Mouse (Mus musculus) heart, postnatal 0 days (tissue): ENCODE measurements around the gene Crebzf. TPM values are rescaled to one million over a fixed set of nuclear protein-coding genes. Genes with fewer than 3 reads are reported as not detected.

ENCODE experiments used
- ATAC-seq: fragments of 200-750 bp; cut with Nextera tagmentation; 2 replicates; pipeline ENCODE4 v1.8.0; 2017; ENCODE audit warnings: low read depth, moderate number of reproducible peaks, moderate library complexity; ENCODE audit not compliant: insufficient read depth
- DNase-seq: peaks from one replicate; pipeline ENCODE4 v3.0.0-alpha.2; 2016; ENCODE audit warnings: low spot score
- H3K27ac ChIP-seq: fragments of 300-500 bp; sonication (generic); 2 replicates; pipeline ENCODE4 v1.5.1; 2014; ENCODE audit warnings: low read depth, mild to moderate bottlenecking
- H3K27me3 ChIP-seq: fragments of 300-500 bp; sonication (generic); 2 replicates; pipeline ENCODE4 v1.6.1; 2014; ENCODE audit warnings: low read length, mixed read lengths; ENCODE audit not compliant: control insufficient read depth, insufficient read depth
- H3K36me3 ChIP-seq: fragments of 300-500 bp; sonication (generic); replicated peaks from 2 replicates; pipeline ENCODE4 v1.6.1; 2014; ENCODE audit warnings: low read length, mixed read lengths; ENCODE audit not compliant: control insufficient read depth, insufficient read depth
- H3K4me1 ChIP-seq: fragments of 300-500 bp; sonication (generic); 2 replicates; pipeline ENCODE4 v1.6.1; 2014; ENCODE audit warnings: antibody characterized with exemption; ENCODE audit not compliant: control insufficient read depth, insufficient read depth
- H3K4me2 ChIP-seq: fragments of 300-500 bp; sonication (generic); 2 replicates; pipeline ENCODE4 v1.6.1; 2014; ENCODE audit warnings: low read depth, mild to moderate bottlenecking, low read length, moderate library complexity
- H3K4me3 ChIP-seq: fragments of 300-500 bp; sonication (generic); 2 replicates; pipeline ENCODE4 v1.5.1; 2014; ENCODE audit warnings: low read depth, low read length
- H3K9ac ChIP-seq: fragments of 300-500 bp; sonication (generic); replicated peaks from 2 replicates; pipeline ENCODE4 v1.6.1; 2014; ENCODE audit warnings: low read depth, low read length, mixed read lengths
- H3K9me3 ChIP-seq: fragments of 300-500 bp; sonication (generic); replicated peaks from 2 replicates; pipeline ENCODE4 v1.6.1; 2016; ENCODE audit warnings: low read length; ENCODE audit not compliant: control insufficient read depth
- CTCF ChIP-seq: IDR thresholded peaks from 2 replicates; pipeline ENCODE4 v1.5.1; 2016; ENCODE audit warnings: antibody characterized with exemption, control low read depth, low read depth
- EP300 ChIP-seq: IDR thresholded peaks from 2 replicates; pipeline ENCODE4 v1.6.1; 2016; ENCODE audit warnings: antibody characterized with exemption, low read depth
- WGBS: fragments of 180-500 bp; shearing (Covaris S2); extraction: QIAGEN DNeasy Blood & Tissue Kit; methylation state at CpG from one replicate; pipeline ENCODE4 v1.1.7; 2014; 5-methylcytosine and 5-hydroxymethylcytosine counted together
- polyA plus RNA-seq: library from polyadenylated mRNA; unstranded; fragments of >200 nt; fragmentation: Nextera tagmentation; extraction: Ambion mirVana; gene quantifications from 2 replicates; pipeline ENCODE4 v1.2.1, GENCODE M21; 2015
- total RNA-seq: library from RNA; depleted of rRNA; stranded (reverse); fragments of >200 nt; gene quantifications from 2 replicates; pipeline ENCODE4 v1.2.3, GENCODE M21; 2014; ENCODE audit warnings: low replicate concordance; rRNA removed

The Crebzf gene
- 49.3 and 55.3 TPM in 2 replicates for total RNA-seq
- 10.6 and 11.3 TPM in 2 replicates for polyA plus RNA-seq

DNA sequence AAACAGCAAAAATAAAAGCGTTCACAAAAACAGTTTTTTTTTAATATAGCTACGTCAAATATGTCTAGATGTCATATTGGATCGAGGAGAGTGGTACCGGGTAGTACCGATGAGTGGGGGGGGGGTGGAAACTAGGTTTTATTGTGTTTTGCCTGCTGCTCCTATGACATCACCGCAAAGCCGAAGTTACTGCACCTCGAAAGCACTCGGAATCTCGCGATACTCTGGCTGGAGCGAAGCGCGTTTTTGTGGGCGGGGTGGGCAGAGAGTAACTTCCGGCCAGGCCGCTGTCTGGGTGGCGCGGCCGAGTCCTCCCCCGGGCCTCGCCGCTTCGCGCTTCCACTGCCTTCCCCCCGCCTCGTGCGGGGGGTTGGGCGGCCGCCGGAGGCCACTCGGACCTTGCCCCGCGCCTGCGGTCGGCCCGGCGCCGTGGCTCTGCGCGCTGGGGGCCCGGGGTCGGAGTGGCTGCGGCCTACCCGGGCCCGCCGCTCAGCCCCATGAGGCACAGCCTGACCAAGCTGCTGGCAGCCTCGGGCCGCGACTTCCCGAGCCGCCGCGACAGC lies at the start of gene Crebzf:
Crebzf (plus strand) TSS at position 212 of the 563 bp plus-strand sequence.
- H3K4me1 ChIP-seq = peaks cover 10% of the 10 kb centered on the region; the same call in 1 of the 2 replicates
- peak; percentile 96 for TF ChIP-seq EP300
- no peak for TF ChIP-seq CTCF
- ATAC-seq = peak; percentile 95

GRCm38 (mm10) chr7:90395073-90395472 lies 47.5 kb upstream of the Crebzf start:
- no peak for TF ChIP-seq EP300
- H3K9me3 ChIP-seq = no peaks in the 10 kb centered on the region
- H3K4me1 ChIP-seq = peaks cover 14% of the 10 kb centered on the region; the same call in 1 of the 2 replicates
- H3K4me2 ChIP-seq = no peak overlapping the region
- no peak for DNase-seq
- no peaks in the 10 kb centered on the region for H3K36me3 ChIP-seq
- H3K27ac ChIP-seq = no peak overlapping the region
- no peak overlapping the region for H3K4me3 ChIP-seq
- no peaks in the 10 kb centered on the region for H3K27me3 ChIP-seq
- no peak for ATAC-seq
- WGBS = 25% methylated on average over 4 of the region's 4 CpGs
- no peak overlapping the region for H3K9ac ChIP-seq

More for the DNA sequence above, at the start of gene Crebzf:
- Histone ChIP-seq H3K27ac (peak within 1 kb of the TSS; percentile 100), H3K4me3 (peak within 1 kb of the TSS; percentile 100), H3K36me3 (0 out of 2 replicates have a peak, but pooled peaks cover 5% of the 10 kb centered on the region), H3K27me3 (no peaks in the 10 kb centered on the region), H3K9ac (peak within 1 kb of the TSS; percentile 100), H3K9me3 (no peaks in the 10 kb centered on the region), H3K4me2 (peak within 1 kb of the TSS; percentile 97)
- under 1% methylated on average over 37 of the region's 54 CpGs for WGBS
- DNase-seq = peak; percentile 98

DNA sequence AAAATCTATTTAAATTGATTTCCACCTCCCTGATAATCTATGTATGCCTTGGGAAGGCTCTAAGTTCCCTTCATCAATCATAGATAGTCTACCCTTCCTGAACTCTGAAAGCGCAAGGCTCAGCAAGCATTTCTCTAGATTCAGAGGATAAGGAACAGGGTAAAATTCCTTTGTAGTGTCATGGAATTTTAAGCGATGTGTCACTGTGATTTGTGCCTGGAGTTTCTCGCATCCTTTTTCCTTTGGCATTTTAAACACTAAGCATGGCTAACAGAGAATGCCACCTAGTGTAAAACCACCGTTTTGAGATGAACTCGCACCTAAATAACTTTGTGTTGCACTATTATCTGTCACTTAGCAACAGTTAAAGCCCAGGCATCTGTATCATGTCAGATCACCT lies 46.6 kb upstream of the Crebzf start:
- Histone ChIP-seq H3K27ac (0 out of 2 replicates have a peak overlapping the region, but pooled peaks have one; percentile 25), H3K9me3 (no peaks in the 10 kb centered on the region)
- ATAC-seq = no peak

GRCm38 (mm10) chr7:90409934-90410333 lies 32.6 kb upstream of the Crebzf start:
- peak; percentile 52 for DNase-seq
- no peaks in the 10 kb centered on the region for H3K4me1 ChIP-seq
- no peak for ATAC-seq

More for the DNA sequence above, 46.6 kb upstream of the Crebzf start:
- WGBS = 45% methylated on average over 5 of the region's 5 CpGs
- no peaks in the 10 kb centered on the region for H3K36me3 ChIP-seq
- 0 out of 2 replicates have a peak overlapping the region, but pooled peaks have one; percentile 13 for H3K4me3 ChIP-seq
- TF ChIP-seq EP300 (no peak), CTCF (no peak)
- H3K4me1 ChIP-seq = peaks cover 14% of the 10 kb centered on the region; the same call in 1 of the 2 replicates
- H3K4me2 ChIP-seq = peak overlapping the region; percentile 25; the same call in 1 of the 2 replicates
- no peaks in the 10 kb centered on the region for H3K27me3 ChIP-seq
- H3K9ac ChIP-seq = no peak overlapping the region
- DNase-seq = no peak

GRCm38 (mm10) chr7:90426020-90427001 lies 16.2 kb upstream of the Crebzf start, which contains the start of gene Ccdc89:
TSS of gene Ccdc89 (plus strand) at chr7:90426577.
- Histone ChIP-seq H3K4me2 (peak within 1 kb of the TSS; percentile 91), H3K4me1 (peaks cover 5% of the 10 kb centered on the region), H3K4me3 (peak within 1 kb of the TSS; percentile 52), H3K27ac (peak within 1 kb of the TSS; percentile 20; the same call in 1 of the 2 replicates), H3K9ac (peak within 1 kb of the TSS; percentile 33; the same call in 1 of the 2 replicates), H3K9me3 (no peaks in the 10 kb centered on the region), H3K36me3 (no peaks in the 10 kb centered on the region), H3K27me3 (no peaks in the 10 kb centered on the region)
- TF ChIP-seq CTCF = no peak
- no peak for TF ChIP-seq EP300
- ATAC-seq = peak; percentile 100
- peak; percentile 97 for DNase-seq
- 19% methylated on average over 29 of the region's 29 CpGs for WGBS

More at GRCm38 (mm10) chr7:90409934-90410333, 32.6 kb upstream of the Crebzf start:
- no peak overlapping the region for H3K9ac ChIP-seq
- H3K27me3 ChIP-seq = no peaks in the 10 kb centered on the region
- TF ChIP-seq CTCF (peak; percentile 87), EP300 (no peak)
- H3K4me2 ChIP-seq = no peak overlapping the region
- H3K4me3 ChIP-seq = no peak overlapping the region
- no peak overlapping the region for H3K27ac ChIP-seq
- 47% methylated on average over 3 of the region's 3 CpGs for WGBS
- H3K9me3 ChIP-seq = no peaks in the 10 kb centered on the region
- H3K36me3 ChIP-seq = no peaks in the 10 kb centered on the region
